Mouse (Mus musculus) c-Kit-positive CD71-negative TER-119-negative erythroid progenitor cells, embryonic 14.5 days (primary cell): ENCODE data around the gene Chst12.

ENCODE experiments used
- DNase-seq: peaks from one replicate; pipeline ENCODE4 v3.0.0-alpha.2; 2013; ENCODE audit warnings: low read depth

The Chst12 gene

DNA sequence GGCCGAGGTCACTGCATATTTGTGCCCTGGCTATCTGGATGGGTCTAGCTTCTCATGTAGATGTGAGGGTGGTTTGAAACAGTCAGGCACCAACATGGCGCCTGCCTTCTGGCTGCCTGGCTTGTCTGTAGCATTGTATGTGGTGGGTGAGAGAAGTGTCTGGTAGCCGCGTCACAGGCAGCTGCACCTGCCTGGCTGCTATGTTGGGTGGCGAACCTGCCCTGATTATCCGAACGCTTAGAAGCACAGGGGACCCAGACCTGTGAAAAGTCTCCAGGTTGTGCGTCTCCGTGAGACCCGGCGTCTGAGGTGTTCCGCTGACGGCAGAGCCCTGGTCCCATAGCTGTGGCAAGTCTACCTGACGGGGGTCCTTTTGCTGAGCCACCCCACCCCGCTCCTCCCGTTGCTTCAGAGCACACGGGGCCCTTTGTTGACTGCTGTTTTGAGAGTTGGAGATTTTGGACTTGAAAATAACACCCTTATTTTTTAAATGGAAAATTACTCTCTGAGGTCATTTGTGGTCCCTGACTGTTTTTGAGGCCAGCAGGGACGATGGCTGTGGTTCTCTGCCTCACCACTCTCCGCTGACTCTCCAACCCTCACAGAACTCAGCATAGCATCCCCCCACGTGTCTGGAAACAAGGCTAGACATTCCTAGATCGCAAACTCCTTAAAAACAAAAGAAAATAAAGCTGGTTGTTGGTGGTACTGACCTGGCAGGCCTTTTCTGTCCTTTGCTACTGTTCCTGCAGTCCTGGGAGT, 12.0 kb downstream of the Chst12 start:
- no peak for DNase-seq

DNA sequence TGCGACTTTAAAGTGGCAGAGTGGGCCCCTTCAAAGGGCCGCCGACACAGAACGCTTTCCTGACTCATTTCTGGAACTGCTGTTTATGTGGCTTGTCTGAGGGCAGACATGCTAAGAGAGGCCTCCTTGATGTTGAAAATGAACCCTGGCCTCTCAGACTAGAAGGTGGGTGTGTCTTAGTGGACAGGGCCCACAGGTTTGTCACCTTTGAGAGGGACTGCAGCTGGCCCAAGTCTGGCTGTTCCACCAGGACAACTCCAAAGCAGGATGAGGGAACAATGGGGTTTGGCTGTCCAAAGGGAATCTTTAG, 12.5 kb downstream of the Chst12 start:
- DNase-seq: no peak

DNA sequence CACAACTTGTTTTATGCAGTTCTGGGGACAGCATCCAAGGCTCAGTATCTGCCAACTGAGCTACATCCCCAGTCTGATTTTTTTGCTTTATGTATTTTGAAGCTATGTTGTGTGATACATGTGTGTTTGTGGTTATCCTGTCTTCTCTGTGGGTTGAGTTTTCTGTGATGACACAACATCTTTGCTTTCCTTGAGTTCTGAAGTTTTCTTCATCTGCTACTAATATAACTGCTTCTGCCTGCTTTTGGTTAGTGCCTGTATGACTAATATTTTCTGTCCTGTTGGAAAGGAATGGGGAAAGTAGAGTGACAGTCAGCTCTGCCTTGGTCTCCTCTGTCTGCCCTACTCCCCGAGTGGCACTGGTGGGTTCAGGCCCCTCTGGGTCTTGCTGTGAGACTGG, 15.8 kb downstream of the Chst12 start:
- DNase-seq: no peak

DNA sequence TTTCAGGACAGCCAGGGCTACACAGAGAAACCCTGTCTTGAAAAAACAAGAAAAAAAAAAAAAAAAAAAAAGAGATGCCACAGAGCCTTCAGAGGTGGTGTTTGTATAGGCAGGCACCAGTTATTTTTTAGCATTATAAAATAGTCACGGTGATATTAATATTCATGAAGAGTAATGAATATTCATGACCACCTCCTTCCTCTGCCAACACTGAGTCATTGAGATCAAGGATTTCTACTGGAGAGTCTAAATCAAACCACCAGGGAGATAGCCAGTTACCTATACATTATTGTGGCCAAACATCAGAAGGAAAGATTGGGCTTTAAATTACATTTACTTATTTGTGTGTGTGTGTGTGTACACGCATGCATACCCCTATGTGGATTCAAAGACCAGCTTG, 21.4 kb downstream of the Chst12 start:
- no peak for DNase-seq

DNA sequence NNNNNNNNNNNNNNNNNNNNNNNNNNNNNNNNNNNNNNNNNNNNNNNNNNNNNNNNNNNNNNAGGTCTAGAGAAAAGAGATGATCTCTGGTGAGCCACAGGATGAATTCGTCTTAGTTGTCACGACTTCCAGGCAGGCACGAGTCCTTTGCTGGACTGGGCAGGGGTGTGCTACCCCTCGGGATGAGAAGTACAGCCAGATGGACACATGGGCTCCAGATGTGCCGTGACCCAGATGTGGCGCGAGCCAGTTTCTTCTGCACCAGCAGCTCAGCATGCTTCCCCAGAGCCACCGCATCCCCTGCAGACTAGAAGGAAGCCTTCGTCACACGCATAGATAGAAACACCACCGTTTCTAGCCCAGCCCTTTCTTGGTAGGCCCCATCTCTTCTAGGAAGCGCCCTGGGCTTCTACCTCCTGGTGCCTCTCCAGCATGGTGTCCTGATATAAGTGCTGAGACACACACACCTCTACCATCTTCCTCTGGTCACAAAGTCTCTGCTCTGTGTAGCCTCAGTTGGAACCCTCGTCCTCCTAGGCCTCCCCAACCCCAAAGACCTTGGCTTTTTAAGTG, 32.8 kb downstream of the Chst12 start:
- no peak for DNase-seq

DNA sequence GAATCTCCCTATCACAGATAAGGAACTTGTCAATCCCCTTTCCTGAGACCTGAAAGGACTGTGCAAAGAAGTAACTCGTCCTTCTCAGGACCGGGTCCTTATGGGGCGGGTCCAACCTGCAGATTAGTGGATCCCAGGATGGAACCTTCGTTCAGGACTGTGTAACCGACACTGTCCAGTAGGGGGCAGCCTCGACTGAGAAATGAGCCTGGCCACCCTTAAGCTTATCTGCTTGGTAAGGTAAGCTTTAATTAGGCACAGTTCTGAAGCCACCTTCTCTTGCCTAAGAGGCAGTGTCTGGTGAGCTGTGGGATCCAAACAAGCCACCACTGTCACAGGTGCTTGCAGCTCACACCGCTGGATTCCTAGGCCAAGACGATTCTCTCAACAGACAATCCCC, 34.8 kb downstream of the Chst12 start:
- DNase-seq: peak; percentile 73

DNA sequence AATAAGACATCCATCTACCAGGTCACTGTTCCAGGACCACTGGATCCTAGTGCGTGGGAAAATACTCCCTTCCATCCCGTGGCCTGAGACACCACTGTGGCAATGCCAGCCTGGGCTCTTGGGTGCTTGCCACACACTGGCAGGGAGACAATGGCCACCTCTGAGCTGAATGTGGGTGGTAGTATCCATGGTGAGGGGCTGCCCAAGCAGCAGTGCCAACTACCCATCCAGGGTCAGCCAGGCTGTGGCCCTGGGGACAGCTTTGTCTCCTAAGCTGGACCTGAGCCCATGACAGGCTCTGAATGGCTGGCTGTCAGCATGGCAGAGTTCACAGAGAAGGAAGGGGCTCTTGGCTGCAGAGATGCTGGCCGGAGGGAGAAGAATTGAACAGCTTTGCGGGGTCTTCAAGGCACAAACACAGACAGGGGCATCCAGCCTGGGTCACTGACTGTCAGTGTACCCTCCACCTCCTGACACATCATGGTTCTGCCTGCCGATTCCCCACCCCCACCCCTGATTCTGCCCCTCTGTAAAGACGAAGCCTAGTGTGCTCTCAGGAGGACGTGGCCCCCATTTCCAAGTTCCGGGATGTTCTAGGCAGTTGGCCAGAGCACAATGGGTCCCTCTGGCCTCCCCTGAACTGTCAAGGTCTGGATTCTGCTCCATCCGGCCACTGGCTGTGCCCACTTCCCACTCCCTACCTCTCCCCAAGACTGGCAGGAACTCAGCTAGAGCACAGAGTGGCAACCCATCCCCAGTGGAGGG, 37.6 kb downstream of the Chst12 start:
- DNase-seq: no peak

DNA sequence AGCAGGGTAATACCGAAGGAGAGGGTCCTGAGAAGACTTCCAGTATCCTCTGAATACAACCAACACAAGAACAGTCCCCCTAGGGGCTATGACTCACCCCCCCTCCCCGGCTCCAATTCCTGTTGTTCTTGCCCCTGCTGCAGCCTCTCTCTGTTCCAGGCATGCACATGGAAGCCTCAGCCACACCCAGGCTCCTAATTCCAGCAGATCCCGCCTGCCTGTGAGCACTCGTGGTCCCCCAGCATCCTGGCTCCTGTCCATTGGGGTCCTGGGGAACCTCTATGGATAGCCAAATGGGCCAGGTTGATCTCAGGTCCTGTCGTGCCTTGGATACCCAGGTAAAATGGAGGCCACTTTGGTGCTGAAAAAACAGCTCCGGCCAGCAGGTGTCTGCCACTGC, 40.3 kb downstream of the Chst12 start:
- no peak for DNase-seq

DNA sequence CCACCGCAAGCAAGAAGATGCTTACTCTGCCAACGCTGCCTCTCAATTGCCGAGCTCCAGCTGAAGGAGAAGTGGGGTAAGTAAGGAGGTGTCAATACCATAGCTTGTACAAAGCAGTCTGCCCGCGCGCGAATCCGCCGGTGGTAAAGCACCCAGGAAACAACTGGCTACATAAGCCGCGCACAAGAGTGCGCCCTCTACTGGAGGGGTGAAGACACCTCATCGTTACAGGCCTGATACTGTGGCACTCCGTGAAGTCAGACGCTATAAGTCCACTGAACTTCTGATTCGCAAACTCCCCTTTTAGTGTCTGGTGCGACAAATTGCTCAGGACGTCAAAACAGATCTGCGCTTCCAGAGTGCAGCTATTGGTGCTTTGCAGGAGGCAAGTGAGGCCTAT, 41.0 kb downstream of the Chst12 start:
- no peak for DNase-seq

DNA sequence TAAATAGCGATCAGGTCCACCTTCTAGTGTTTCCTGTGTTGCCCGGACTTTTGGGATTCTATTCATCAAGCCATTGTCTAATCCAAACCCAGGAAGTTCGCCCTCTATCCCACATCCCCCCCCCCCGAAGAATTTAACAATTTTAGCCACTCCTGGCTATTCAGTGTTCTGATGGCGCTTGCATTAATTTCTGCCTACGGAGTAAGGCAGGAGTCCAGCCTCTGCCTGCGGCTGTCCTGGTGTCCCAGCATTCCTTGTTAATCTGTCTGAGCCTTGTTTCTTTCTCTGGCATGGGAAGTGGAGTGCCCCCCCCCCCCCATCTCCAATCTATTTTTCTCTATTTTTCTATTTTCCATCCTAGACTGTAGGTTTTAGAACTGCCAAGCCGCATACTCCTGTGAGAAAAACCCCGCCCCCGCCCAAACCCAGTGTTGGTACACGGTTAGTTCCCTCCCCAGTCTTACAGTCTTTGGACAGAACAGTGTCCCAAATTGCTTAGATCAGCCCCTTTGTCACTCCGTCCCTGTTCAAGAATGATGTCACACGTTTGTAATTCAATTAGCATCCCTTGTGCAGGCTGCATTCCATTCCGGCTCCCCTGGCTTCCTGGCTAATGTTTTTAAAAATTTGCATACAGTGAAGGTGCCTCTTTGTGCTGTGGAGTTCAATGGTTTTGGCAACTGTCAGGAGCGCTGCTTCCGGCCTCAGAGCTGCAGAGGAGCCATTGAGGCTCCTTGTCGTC, 44.1 kb downstream of the Chst12 start:
- DNase-seq: no peak

DNA sequence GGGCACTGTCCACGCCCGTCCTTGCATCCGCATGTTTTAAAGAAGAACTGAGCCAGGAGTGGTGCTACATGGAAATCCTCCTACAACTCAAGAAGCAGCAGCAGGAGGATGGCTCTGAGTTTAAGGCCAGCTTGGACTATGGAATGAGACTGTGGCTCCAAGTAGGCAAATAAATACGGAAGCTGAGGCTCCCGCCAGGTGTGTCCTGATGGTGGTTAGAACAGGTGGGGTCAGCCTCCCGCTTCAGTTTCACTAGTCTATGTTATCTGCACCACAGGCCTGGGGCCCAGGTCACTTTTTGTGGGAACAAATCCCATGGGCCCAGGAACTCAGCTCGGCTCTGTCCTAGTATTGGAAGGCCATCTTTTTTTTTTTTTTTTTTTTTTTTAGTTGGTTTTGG, 48.4 kb downstream of the Chst12 start:
- no peak for DNase-seq

DNA sequence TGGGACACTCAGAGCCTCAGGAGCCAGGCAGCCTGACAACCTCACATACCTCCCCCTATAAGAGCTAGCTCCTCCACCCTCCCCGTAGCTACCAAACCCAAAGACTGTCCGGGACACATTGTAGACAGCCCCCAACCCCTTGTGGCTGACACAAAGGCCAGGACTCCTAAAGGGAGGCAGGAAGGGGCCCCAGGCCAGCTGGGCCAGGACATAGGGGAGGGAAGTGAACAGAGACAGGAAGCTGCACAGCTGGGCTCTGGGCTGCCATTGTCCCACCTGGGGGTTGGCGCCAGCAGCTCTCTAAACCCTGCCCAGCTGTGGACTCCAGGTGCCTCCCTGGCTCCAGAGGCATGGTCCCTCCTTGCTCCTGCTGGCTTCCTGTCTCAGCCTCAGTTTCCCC, 51.5 kb downstream of the Chst12 start:
- DNase-seq: no peak

DNA sequence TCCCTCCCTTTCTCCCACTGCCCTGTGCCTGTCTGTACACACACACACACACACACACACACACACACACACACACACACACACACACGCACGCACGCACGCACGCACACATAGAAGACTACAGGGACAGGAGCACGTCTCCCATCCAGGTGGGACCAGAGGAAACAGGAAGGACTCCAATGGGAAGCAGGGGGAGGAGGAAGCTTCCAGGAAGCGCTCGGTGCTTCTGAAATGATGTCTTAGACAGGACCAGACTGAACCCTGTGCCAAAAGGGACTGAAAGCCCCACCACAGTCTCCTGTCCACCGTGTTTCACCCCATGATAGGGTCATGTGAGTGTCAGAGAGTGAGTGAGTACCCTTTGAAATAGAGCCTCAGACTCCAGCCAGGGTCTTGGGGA, 57.3 kb downstream of the Chst12 start:
- DNase-seq: no peak

DNA sequence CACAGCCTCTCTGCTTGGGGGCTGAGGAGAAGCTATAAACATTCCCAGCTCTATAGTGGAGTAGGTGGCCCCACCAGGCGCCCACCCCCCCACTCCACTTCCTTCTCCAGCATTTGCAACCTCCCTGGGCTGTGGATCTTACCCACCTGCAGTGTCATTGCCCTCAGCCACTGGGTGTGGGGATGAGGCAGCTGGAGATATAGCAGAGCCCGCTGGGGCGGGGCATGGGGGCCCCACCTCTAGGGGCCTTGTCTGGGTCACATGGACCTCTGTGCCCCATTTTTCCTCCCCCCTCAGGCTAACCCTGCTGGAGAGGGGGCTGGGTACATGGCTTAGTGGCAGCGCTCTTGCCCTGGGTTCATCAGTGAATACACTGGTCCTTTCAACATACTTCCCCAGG, 59.5 kb downstream of the Chst12 start, which contains the start of gene Grifin:
Grifin (minus strand) TSS at position 176 of the 400 bp plus-strand sequence.
- no peak for DNase-seq

DNA sequence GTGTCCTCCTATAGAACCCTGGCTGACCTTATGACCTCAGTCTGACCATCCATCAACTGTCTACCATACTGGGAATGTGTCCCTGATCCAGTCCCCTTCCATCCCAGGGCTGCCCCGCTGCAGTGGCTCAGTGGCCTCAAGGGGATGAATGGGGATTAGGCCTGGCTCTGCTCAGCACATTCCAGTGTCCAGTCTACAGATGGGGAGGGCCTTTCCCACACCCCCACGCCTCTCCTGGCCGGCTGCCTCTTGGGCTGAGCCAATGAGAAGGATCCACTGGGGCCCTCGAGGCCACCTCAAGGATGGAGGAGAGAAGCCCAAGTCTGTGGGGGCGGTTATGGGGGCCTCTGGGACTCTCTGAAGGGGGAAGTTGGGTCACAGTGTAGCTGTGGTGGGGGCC, 60.1 kb downstream of the Chst12 start:
- no peak for DNase-seq

DNA sequence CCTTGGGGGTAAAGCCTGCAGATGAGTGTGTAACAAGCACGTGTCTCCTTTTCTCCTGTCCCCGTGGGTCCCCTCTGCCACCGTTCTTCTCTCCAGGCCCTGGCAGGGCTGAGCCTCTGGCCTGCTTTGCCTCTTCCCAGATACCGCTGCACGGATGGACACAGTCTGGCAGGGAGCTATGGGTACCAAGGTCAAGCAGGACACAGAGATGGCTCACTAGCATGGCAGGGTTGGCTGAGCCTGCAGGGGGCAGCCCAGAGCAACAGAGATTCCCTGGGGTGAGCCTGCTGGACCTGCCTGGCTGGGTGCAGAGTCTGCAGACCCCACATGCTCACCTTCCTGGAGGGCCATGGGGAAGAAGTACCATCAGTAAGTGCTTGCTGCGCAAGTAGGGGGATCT, 60.5 kb downstream of the Chst12 start:
- DNase-seq: peak; percentile 20

DNA sequence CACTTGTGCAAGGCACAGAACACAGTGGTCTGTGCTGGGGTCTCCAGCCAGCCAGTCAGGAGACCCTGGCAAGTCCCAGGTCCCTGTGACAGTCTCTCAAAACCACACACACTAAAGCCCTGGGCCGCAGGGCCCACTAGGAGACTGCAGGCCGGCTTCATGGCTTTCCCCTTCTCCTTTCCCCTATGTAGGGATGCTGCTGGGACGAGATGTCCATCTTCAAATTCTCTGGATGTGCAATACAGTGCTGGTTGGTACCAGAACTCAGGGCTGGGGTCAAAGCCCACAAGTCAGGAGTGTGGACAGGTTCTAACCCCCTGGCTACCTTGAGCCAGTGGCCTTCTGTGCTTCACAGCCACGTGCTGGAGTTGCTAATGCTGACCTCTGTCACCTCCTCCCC, 60.9 kb downstream of the Chst12 start:
- no peak for DNase-seq

DNA sequence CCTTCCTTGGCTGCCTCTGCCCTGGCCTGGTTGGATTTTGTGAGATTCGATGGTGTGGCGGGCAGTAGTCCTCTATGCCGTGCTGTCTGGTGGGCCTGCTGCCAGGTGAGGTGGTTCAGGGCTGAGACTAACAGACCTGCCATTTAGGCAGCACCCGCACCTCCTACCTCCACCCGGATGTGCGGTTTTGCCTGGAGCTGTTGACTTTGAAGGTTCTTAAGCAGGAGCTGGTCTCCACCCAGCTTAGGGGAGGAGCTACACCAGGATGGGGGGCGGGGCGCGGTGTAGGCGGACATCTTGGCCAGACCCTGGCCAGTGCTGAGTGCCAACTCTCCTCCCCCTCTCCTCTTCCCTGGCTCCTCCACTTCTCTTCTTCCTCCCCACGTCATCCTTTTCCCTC, 62.0 kb downstream of the Chst12 start:
- DNase-seq: peak; percentile 37

DNA sequence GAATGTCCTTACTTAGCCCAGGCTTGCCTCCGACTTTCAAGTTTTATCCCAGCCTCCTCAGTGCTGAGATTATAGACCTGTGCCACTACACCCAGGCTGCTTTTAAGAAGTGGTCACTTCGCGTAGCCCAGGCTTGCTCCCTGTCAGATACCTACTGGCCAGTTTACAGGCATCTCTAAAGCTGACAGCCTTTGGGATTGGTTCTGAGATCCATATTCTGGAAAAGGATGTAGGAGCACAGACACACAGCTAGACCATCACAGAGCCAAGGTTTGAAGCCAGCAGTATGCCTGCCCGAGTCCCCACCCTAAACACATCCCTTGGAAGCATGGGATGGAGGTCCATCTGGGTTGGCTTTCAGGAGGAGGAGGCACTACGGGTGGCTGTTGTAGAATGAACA, 62.4 kb downstream of the Chst12 start:
- DNase-seq: no peak

DNA sequence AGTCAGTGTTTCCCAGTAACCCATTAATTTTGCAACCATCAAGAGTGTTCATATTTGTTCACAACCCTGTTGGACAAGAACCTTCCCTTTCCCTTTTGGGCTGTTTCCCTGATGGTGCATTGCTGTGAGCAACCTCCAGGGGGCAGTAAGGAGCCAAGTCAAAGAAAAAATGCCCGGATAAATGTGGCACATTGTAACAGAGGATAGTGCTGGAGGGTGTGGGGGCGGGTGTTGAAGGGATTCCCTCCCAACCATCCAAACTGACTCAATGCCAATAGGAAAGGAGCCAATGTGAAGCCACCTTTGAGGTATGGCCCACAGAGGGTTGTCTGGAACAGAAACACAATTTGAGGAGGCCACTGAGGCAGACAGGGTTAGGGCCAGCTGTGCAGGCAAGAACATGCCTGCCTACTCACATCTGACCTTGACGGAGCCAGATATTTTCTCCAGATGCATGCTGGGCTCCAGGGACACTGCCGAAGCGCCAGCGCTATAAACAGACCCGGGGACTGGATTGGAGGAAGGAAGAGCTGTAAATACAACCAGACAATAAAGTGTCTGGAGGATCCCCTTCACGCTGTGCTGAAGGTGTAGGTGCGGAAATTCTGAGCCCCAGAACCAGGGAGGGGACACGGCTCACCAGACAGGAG, 63.1 kb downstream of the Chst12 start:
- peak; percentile 56 for DNase-seq

DNA sequence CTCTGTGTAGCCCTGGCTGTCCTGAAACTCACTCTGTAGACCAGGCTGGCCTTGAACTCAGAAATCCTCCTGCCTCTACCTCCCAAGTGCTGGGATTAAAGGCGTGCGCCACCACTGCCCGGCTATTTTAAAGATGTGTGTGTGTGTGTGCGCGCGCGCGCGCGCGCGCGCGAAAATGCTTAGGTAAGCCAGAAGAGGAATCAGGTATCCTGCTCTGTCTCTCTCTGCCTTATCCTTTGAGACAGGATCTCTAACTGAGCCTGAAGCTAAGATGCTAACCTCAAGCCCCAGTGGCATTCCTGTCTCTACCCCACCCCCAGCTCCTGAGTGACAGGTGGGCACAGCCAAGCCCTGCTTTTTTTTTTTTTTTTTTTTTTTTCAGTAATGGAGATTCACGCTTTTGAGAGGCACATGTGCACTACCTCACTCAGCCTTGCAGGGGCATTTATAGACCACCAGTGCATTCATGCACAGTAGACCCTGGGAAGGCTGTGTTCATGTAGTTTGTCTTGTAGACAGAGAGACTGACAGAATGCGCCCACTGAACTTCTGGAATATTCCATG, 63.8 kb downstream of the Chst12 start:
- DNase-seq: no peak
